Mouse (Mus musculus) layer of hippocampus, adult 2 months (tissue): ENCODE data around the gene Rbp3. TPM values are rescaled to one million over a fixed set of nuclear protein-coding genes. Genes with fewer than 3 reads are reported as not detected.

ENCODE experiments used
- DNase-seq, 2 experiments: peaks; one replicate each; pipeline ENCODE4 v3.0.0; 2022; ENCODE audit warnings: low spot score in 2 of 2
- H3K27ac ChIP-seq: fragments of 200-600 bp; 2 replicates; pipeline ENCODE4 v1.8.1; 2022
- H3K4me3 ChIP-seq: fragments of 200-600 bp; 2 replicates; pipeline ENCODE4 v1.8.1; 2022; ENCODE audit warnings: mild to moderate bottlenecking
- CTCF ChIP-seq: fragments of 200-600 bp; conservative IDR thresholded peaks from 2 replicates; pipeline ENCODE4 v1.8.1; 2022; ENCODE audit warnings: antibody characterized with exemption, mild to moderate bottlenecking, moderate library complexity
- total RNA-seq, 2 experiments: library from RNA; stranded (reverse); gene quantifications; 2 replicates each; pipeline ENCODE4 v1.2.3; 2021

Rbp3 gene
- total RNA-seq, 2 experiments from 2014 or later: not detected

- DNase-seq: no peak
- H3K27ac ChIP-seq: no peak overlapping the region
- no peak for TF ChIP-seq CTCF
Measured at GRCm38 (mm10) chr14:33942222-33942621, 11.6 kb upstream of the Rbp3 start.

DNA sequence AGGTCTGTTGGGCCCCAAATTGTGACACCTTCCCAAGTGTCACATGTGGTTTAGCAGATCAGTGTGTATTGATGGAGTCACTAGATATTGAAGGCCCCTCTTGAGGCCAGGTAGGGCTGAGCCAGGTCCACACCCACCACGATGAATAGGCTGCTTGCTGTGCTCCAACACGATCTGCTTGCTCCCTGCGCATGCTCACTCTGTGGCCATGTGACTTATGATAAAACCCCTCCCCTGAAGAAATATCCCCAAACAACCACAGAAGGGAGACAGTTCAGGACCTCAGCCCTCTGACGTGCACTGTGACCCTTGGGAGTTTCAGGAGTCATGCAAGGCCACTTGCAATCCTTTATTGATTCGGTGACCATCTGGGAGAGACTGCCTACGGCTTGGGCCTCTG lies 7.7 kb upstream of the Rbp3 start:
- no peak for DNase-seq
- TF ChIP-seq CTCF: no peak
- Histone ChIP-seq H3K27ac (no peak overlapping the region), H3K4me3 (no peak overlapping the region)

More at GRCm38 (mm10) chr14:33942222-33942621, 11.6 kb upstream of the Rbp3 start:
- no peak overlapping the region for H3K4me3 ChIP-seq

DNA sequence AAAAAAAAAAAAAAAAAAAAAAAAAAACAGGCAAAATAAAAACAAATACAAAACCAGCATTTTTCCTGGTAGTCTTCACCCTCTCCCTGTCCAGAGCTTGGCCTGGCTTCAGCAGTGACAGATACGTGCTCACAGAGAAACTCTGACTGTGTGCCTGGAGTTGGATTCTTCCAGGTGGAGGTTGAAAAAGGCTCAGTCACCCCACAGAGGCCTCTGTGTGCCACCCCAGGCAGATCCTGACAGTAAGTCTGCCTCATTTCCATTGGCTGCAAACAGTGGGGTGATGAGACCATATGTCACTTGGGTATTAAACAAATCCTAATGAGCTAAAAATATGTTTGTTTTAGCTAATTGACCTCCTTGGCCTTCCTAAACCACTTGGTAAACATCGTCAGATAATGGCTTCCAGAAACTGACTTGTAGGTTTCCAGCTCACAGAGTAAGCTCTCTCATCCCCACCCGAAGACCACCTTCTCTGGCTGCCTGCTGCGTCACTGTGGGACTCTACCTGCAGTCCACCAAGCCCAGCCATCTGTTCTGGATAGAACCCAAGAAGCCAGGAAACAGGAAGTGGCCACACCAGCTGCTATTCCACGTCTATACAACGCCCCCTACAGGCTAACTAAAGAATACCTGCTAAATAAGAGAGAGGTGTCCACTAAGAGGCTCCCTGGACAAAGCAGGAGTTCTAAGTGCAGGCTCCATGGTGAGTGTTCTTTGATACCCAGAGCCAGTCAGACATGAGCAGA lies 1.4 kb upstream of the Rbp3 start:
- TF ChIP-seq CTCF: peak; percentile 41
- H3K27ac ChIP-seq: no peak overlapping the region

GRCm38 (mm10) chr14:33956055-33956454 lies 2.3 kb downstream of the Rbp3 start:
- no peak for DNase-seq
- no peak overlapping the region for H3K4me3 ChIP-seq
- TF ChIP-seq CTCF: peak; percentile 45
- no peak overlapping the region for H3K27ac ChIP-seq

More for the DNA sequence above, 1.4 kb upstream of the Rbp3 start:
- no peak for DNase-seq
- H3K4me3 ChIP-seq: no peak overlapping the region

DNA sequence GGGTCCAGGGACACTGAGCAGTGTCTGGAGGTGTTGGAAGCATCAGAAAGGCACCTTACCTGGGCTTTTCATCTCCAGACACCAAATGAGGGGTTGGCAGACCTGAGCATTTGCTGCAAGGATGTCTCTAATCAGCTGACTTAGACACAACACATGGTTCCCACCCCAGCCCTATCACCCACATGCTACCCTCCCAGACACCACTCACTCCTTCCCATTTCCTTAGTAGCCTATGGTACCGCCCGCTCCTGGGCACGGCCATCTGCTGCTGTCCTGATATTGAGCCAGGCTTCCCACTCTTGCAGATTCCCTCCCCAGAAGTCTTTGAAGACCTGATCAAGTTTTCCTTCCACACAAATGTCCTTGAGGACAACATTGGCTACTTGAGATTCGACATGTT lies 4.4 kb downstream of the Rbp3 start:
- TF ChIP-seq CTCF: no peak
- no peak for DNase-seq
- Histone ChIP-seq H3K4me3 (no peak overlapping the region), H3K27ac (no peak overlapping the region)

- Histone ChIP-seq H3K4me3 (no peak overlapping the region), H3K27ac (no peak overlapping the region)
- DNase-seq: no peak
- TF ChIP-seq CTCF: no peak
Measured at GRCm38 (mm10) chr14:33958841-33959240, 5.0 kb downstream of the Rbp3 start.

DNA sequence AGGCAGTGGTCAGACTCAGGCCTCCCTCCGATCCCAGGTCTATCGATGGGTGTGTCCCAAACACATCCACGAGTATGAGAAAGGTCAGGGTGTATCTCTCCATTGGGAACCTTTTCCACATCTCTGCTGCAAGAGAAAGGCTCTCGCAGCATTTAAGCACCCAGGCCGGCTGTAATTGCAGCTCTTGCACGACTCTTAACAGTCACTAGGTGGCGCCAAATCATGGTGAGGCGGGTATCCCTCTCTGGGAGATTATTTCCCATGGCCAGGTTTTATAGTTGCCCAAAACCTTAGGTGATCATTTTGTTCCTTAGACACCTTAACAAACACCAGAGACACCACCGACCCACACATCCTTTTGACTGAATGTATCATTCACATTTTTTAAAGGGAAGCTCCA lies 5.5 kb downstream of the Rbp3 start:
- DNase-seq: peak; percentile 45 to 74
- peak; percentile 94 for TF ChIP-seq CTCF
- Histone ChIP-seq H3K4me3 (no peak overlapping the region), H3K27ac (no peak overlapping the region)

- Histone ChIP-seq H3K27ac (no peak overlapping the region), H3K4me3 (no peak overlapping the region)
- DNase-seq: no peak
- peak; percentile 59 for TF ChIP-seq CTCF
Measured at GRCm38 (mm10) chr14:33965675-33966074, 11.9 kb downstream of the Rbp3 start.

DNA sequence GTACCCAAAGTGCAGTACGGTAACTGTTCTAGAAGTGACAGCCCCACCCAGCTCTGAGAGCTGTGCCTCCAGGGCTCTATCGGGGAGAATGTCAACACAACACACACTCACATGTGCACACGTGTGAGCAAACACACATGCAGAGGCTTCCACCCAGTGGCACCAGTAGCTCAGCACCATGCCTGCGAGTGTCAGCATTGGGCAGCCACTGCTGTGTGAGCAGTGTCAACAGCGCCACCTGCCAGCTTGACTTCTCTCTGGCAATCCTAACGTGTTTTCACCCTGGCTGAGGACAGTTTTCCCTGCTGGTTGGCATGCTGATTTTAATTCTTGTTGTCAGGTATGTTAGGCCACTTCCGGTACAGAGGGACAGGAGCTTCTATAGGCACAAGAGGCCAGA lies 18.9 kb downstream of the Rbp3 start:
- TF ChIP-seq CTCF: peak; percentile 45

DNA sequence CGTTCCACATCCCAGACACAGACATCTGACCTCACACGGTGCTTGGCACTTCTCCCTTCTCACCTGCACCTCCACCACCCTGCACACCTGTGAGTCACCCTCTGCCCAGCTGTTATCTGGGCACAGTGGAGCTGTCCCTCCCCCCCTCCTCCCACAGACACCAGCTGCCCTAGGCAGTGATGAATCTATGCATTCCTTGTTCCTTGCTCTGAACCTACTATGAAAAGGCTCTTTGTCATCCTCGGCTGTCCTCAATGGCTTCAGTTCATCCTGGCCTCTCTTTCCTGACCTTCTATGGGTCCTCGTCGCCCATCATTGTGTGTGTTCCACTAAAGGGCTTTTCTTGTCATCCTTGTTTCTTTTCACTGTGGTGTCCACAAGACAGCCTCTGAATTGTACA lies 20.9 kb downstream of the Rbp3 start:
- TF ChIP-seq CTCF: no peak
- peak in 1 of 2 experiments; percentile 19 for DNase-seq

More for the DNA sequence above, 18.9 kb downstream of the Rbp3 start:
- no peak for DNase-seq
- no peak overlapping the region for H3K4me3 ChIP-seq
- no peak overlapping the region for H3K27ac ChIP-seq

GRCm38 (mm10) chr14:33977748-33978147 lies 23.9 kb downstream of the Rbp3 start:
- no peak for TF ChIP-seq CTCF
- DNase-seq: no peak
- peak overlapping the region; percentile 44 for H3K4me3 ChIP-seq
- peak overlapping the region; percentile 70 for H3K27ac ChIP-seq

More for the DNA sequence above, 20.9 kb downstream of the Rbp3 start:
- H3K4me3 ChIP-seq: no peak overlapping the region
- 0 out of 2 replicates have a peak overlapping the region, but pooled peaks have one; percentile 43 for H3K27ac ChIP-seq

- Histone ChIP-seq H3K4me3 (peak within 1 kb of the TSS; percentile 44), H3K27ac (peak within 1 kb of the TSS; percentile 70)
- peak in 1 of 2 experiments; percentile 16 for DNase-seq
- no peak for TF ChIP-seq CTCF
Measured at GRCm38 (mm10) chr14:33978604-33979059, 24.8 kb downstream of the Rbp3 start, which contains the start of gene Zfp488. Zfp488 (minus strand) TSS chr14:33978764.

- Histone ChIP-seq H3K27ac (no peak overlapping the region), H3K4me3 (no peak overlapping the region)
- no peak for TF ChIP-seq CTCF
- DNase-seq: no peak
Measured at GRCm38 (mm10) chr14:33989201-33989600, 35.4 kb downstream of the Rbp3 start.

DNA sequence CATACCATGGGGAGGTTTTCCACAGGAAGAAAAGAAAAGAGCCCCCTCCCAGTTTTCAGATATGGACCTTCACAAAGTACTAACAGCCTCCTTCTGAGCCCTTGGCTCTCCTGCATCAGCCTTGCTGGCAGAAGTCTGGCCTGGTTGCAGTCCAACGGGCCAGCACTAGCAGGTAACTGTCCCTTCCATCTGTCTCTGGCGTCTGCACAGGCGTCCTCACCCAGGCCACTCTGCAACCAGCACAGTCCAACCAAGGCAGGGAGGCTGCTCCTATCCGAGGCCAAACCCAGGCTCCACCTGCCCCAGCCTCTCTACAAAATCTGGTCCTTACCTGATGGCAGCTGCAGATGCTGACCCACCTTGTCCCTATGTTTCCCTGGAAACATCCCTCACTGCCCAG lies 38.2 kb downstream of the Rbp3 start:
- Histone ChIP-seq H3K4me3 (no peak overlapping the region), H3K27ac (no peak overlapping the region)
- TF ChIP-seq CTCF: no peak
- no peak for DNase-seq
